Mouse (Mus musculus) megakaryocyte, embryonic 14.5 days (primary cell): ENCODE data around the gene Jakmip3.

Experiments
- FLI1 ChIP-seq: IDR thresholded peaks from 2 replicates; pipeline ENCODE4 v1.6.1; 2012; ENCODE audit warnings: low read length, inconsistent platforms, mixed read lengths
- GATA1 ChIP-seq: IDR thresholded peaks from 3 replicates; pipeline ENCODE4 v1.6.1; 2012; ENCODE audit warnings: mixed read lengths, low read length, inconsistent platforms, borderline replicate concordance

- TF ChIP-seq GATA1 (no peak), FLI1 (no peak)
These were observed 23.2 kb downstream of the Jakmip3 start for GRCm38 (mm10) chr7:138963756-138964155.
